Mouse (Mus musculus) intestine, postnatal 0 days (tissue): ENCODE results near the gene Aire. TPM values are rescaled to one million over a fixed set of nuclear protein-coding genes. Genes with fewer than 3 reads are reported as not detected.
"Not testable (repeated sequence)": the region's sequence is repeated elsewhere in the genome, so short reads cannot be mapped to it uniquely, and the experiment has no call there.

Experiments
- ATAC-seq: fragments of 200-750 bp; cut with Nextera tagmentation; 2 replicates; pipeline ENCODE4 v1.8.0; 2017; ENCODE audit warnings: mild to moderate bottlenecking, moderate TSS enrichment, moderate library complexity
- H3K27ac ChIP-seq: fragments of 300-500 bp; sonication (generic); 2 replicates; pipeline ENCODE4 v1.5.1; 2014; ENCODE audit warnings: mild to moderate bottlenecking, low read depth, low read length, moderate library complexity
- H3K27me3 ChIP-seq: fragments of 300-500 bp; sonication (generic); replicated peaks from 2 replicates; pipeline ENCODE4 v1.6.1; 2014; ENCODE audit warnings: low read length, mixed read lengths; ENCODE audit not compliant: control insufficient read depth, insufficient read depth
- H3K36me3 ChIP-seq: fragments of 300-500 bp; sonication (generic); 2 replicates; pipeline ENCODE4 v1.6.1; 2014; ENCODE audit warnings: mild to moderate bottlenecking, moderate library complexity; ENCODE audit not compliant: control insufficient read depth, insufficient read depth
- H3K4me1 ChIP-seq: fragments of 300-500 bp; sonication (generic); replicated peaks from 2 replicates; pipeline ENCODE4 v1.6.1; 2014; ENCODE audit warnings: antibody characterized with exemption, low read length, mixed read lengths; ENCODE audit not compliant: control insufficient read depth, insufficient read depth
- H3K4me2 ChIP-seq: fragments of 300-500 bp; sonication (generic); replicated peaks from 2 replicates; pipeline ENCODE4 v1.6.1; 2014; ENCODE audit warnings: low read depth, mild to moderate bottlenecking, moderate library complexity
- H3K4me3 ChIP-seq: fragments of 300-500 bp; sonication (generic); 2 replicates; pipeline ENCODE4 v1.5.1; 2014; ENCODE audit warnings: low read depth, low read length
- H3K9ac ChIP-seq: fragments of 300-500 bp; sonication (generic); 2 replicates; pipeline ENCODE4 v1.6.1; 2014; ENCODE audit warnings: mild to moderate bottlenecking, low read depth, low read length
- H3K9me3 ChIP-seq: fragments of 300-500 bp; sonication (generic); 2 replicates; pipeline ENCODE4 v1.6.1; 2016; ENCODE audit warnings: mixed run types; ENCODE audit not compliant: control insufficient read depth
- CTCF ChIP-seq: sonication (generic); IDR thresholded peaks from 2 replicates; pipeline ENCODE4 v1.5.1; 2016; ENCODE audit warnings: low read depth, mild to moderate bottlenecking, control low read depth, antibody characterized with exemption, moderate library complexity
- WGBS: fragments of 180-500 bp; shearing (Covaris S2); extraction: QIAGEN DNeasy Blood & Tissue Kit; methylation state at CpG from one replicate; pipeline ENCODE4 v1.1.7; 2014; 5-methylcytosine and 5-hydroxymethylcytosine counted together
- polyA plus RNA-seq: library from polyadenylated mRNA; unstranded; fragments of >200 nt; fragmentation: Nextera tagmentation; extraction: Ambion mirVana; gene quantifications from 2 replicates; pipeline ENCODE4 v1.2.1, GENCODE M21; 2015

Gene Aire
- polyA plus RNA-seq, 1 experiment from 2014 or later: 0.04 TPM

DNA sequence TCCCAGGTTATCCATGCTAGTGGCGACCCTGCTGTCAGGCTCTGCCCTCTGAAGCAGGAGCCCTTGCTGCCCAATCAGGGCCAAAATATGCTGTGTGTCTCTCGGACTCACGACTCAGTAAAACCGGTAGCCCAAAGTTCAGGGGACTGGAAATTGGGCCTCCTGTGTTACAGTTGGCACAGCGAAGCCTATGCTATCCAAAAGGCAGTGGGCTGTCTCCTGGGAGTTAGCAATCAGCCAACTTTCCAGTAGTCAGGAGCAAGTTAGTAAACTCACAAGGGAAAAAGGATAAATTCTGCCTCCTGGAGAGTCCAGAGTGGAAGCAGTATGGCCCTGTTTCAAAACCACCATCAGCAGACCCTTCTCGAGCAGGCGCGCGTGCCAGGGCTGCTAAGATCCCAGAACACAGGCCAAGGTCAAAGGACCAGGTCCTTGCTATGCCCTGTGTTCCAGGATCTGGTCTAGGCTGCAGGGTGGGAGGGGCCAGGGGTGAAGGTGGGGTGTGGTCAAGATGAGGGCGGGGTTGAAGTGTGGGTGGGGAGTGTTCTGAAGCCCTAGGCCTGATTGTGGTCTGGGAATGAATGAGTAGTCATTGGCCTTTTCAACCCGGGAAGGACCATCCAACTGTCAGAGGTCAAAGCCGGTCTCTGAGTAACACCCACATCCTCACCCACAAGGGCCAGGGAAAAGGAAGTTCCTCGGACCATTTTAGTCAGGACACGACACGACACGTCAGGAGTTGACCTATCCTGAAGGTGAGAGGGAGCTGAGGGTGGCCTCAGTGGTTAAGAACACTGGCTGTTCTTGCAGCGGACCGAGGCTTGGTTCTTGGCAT, 30.5 kb downstream of the Aire start:
- no peak for TF ChIP-seq CTCF
- H3K4me1 ChIP-seq: peaks cover 11% of the 10 kb centered on the region

DNA sequence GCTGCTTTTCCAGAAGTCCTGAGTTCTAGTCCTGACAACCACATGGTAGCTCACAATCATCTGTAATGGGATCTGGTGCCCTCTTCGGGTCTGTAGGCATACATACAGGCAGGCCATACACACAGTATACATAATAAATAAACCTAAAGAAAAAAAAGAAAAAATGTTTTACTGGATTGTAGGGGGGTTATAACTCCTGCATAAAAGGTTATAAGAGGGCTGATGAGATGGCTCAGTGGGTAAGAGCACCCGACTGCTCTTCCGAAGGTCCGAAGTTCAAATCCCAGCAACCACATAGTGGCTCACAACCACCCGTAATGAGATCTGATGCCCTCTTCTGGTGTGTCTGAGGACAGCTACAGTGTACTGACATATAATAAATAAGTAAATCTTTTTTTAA, 32.3 kb downstream of the Aire start:
- not testable (repeated sequence) for H3K9me3 ChIP-seq, H3K4me3 ChIP-seq, H3K27ac ChIP-seq, H3K9ac ChIP-seq, H3K36me3 ChIP-seq, H3K27me3 ChIP-seq, H3K4me2 ChIP-seq, ATAC-seq
- peaks cover 12% of the 10 kb centered on the region for H3K4me1 ChIP-seq
- peak; percentile 36 for TF ChIP-seq CTCF
- WGBS: 90% methylated on average over 5 of the region's 5 CpGs

More for the DNA sequence above, 30.5 kb downstream of the Aire start:
- ATAC-seq: no peak
- no peak overlapping the region for H3K4me3 ChIP-seq
- H3K36me3 ChIP-seq: no peaks in the 10 kb centered on the region
- no peaks in the 10 kb centered on the region for H3K9me3 ChIP-seq
- H3K27me3 ChIP-seq: no peaks in the 10 kb centered on the region
- H3K4me2 ChIP-seq: no peak overlapping the region
- H3K27ac ChIP-seq: no peak overlapping the region
- H3K9ac ChIP-seq: no peak overlapping the region
- 90% methylated on average over 18 of the region's 18 CpGs for WGBS

DNA sequence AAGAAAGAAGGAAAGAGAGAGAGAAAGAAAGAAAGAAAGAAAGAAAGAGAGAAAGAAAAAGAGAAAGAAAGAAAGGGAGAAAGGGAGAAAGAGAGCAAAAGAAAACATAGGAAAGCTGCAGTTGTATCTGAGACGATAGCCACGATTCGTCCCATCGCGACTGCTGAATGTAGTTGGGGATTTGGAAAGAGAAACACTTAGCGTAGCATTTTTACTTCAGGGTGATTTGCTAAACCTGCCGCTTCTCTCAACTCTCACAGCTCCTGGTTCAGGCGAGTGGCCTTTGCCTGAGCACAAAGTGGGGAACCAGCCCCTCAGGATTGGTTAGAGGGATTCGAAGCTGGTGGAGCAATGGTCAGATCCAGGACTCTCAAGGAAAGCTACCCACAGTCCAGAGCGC, 33.1 kb downstream of the Aire start:
- ATAC-seq: no peak
- Histone ChIP-seq H3K4me3 (peak overlapping the region; percentile 78), H3K36me3 (no peaks in the 10 kb centered on the region), H3K9ac (no peak overlapping the region), H3K27me3 (no peaks in the 10 kb centered on the region), H3K27ac (no peak overlapping the region), H3K9me3 (no peaks in the 10 kb centered on the region), H3K4me2 (peak overlapping the region; percentile 89), H3K4me1 (peaks cover 16% of the 10 kb centered on the region)
- TF ChIP-seq CTCF: no peak
- 11% methylated on average over 10 of the region's 10 CpGs for WGBS

DNA sequence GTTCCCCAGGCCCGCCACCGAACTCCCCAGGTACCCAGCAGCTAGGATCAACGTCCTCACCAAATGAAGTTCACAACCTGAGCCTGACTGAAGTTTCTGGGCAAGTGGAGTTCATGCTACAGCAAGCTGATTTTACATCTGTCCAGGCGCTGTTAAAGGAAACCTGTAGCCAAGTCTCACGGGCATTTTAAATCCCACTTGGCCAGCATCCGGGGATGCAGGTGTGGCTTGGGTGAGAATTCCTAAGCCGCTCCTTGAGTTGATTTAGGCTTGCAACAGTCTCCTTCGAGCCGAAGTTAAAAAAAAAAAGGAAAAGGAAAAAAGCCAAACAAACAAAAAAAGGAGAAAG, 33.5 kb downstream of the Aire start, which contains the start of gene Pfkl:
Gene Pfkl (minus strand): TSS at position 139 of the 349 bp plus-strand sequence.
- peak within 1 kb of the TSS; percentile 67 for H3K9ac ChIP-seq
- peak within 1 kb of the TSS; percentile 89 for H3K4me2 ChIP-seq
- H3K36me3 ChIP-seq: no peaks in the 10 kb centered on the region
- no peaks in the 10 kb centered on the region for H3K27me3 ChIP-seq
- peak; percentile 20; the same call in 1 of the 2 replicates for ATAC-seq
- peak within 1 kb of the TSS; percentile 78 for H3K4me3 ChIP-seq
- H3K27ac ChIP-seq: peak within 1 kb of the TSS; percentile 92
- H3K9me3 ChIP-seq: no peaks in the 10 kb centered on the region
- 0% methylated on average over 9 of the region's 9 CpGs for WGBS
- peaks cover 16% of the 10 kb centered on the region for H3K4me1 ChIP-seq
- TF ChIP-seq CTCF: no peak

DNA sequence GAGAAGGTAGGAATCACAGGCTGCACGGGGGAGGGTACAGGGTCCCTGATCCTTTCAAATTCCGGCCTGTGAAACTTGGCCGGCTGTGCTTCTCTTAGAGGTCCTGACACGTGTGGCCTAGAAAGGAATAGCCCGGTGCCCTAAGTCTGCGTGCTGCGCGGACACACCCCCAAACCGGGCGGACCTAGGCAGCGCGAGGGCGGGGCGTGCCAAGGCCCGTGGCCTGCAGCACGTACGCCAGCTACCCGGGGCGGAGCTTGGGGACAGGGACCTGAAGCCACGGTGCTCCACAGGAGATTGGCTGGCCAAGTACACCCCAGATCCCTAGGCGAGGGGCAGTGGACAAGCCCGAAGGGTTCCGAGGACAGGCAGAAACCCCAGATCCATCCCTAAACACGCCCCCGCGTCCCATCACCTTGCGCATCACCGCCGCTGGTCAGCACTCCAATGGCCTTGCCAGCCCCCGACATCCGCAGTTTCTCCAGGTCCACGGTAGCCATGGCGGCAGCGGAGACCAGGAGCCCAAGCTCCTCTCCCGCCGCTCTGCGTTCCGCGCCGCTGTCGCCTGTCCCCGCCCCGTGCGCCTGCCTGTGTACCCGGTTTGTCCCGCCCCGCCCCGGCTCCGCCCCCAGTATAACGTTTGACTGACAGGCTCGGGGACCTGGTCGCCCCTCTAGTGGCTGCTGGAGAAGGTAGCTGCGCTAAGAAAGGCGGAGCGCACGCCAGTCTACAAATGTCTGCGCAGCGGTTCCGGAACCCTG, 34.0 kb downstream of the Aire start:
- peak; percentile 83 for TF ChIP-seq CTCF
- Histone ChIP-seq H3K9ac (peak overlapping the region; percentile 67), H3K9me3 (no peaks in the 10 kb centered on the region), H3K27me3 (no peaks in the 10 kb centered on the region), H3K27ac (peak overlapping the region; percentile 92), H3K4me1 (peaks cover 17% of the 10 kb centered on the region), H3K4me3 (peak overlapping the region; percentile 78), H3K4me2 (peak overlapping the region; percentile 89), H3K36me3 (no peaks in the 10 kb centered on the region)
- WGBS: under 1% methylated on average over 55 of the region's 59 CpGs
- peak; percentile 94 for ATAC-seq

DNA sequence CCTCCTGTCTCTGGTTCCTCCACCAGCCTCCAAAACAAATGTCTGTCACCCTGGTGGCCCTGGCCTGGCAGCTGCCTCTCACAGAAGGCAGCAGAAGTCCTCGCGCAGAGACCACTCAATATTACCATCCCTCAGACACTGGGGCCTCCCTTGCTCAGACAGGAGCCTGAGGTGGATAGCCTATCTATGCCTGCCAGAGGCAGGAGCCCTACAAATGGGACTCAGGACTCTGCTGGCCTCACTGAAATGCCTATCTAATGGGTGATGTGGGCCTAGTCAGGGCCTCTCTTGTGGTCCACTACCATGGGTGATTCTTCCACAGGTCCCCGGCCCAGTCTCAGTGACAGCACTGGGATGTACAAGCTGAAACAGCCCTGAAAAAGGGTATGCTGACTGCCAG, 35.2 kb downstream of the Aire start:
- TF ChIP-seq CTCF: no peak
- no peaks in the 10 kb centered on the region for H3K36me3 ChIP-seq
- no peaks in the 10 kb centered on the region for H3K27me3 ChIP-seq
- H3K9ac ChIP-seq: peak overlapping the region; percentile 67
- WGBS: 67% methylated on average over 3 of the region's 3 CpGs
- no peak overlapping the region for H3K27ac ChIP-seq
- H3K9me3 ChIP-seq: no peaks in the 10 kb centered on the region
- no peak for ATAC-seq
- H3K4me3 ChIP-seq: peak overlapping the region; percentile 78; the same call in 1 of the 2 replicates
- H3K4me1 ChIP-seq: peaks cover 19% of the 10 kb centered on the region
- peak overlapping the region; percentile 89 for H3K4me2 ChIP-seq
